Mouse (Mus musculus): ENCODE data around the gene Olfr648.
A peak's percentile ranks its signal among the peaks of the same experiment; 100 is the strongest.

DNA sequence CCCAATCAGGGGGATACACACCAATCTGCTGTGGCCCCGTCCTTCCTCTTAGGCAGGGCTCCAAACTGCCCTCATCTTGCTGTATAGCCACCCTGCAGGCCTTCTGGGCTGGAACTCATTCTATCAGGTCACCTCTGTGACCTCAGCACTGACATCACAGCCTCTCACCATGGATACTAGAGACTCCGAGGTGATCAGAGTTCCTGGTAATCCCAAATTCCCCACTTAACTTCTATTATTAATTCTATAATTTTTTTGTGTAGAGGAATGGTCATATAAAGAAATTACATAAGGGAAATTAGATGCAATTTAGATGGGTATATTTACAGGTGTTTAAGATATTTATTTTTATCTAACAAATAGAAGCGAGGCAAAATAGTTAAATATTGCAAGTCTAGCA lies 40.0 kb downstream of the Olfr648 start, which contains the start of gene Ubqln3:
- TF ChIP-seq POLR2A (IDR thresholded peaks at IDR 0.05; ENCODE audit: control insufficient read depth, low read depth, low read length) = peak; percentile 57; the same call in 1 of the 2 replicates
- TF ChIP-seq CTCF (IDR thresholded peaks at IDR 0.05; ENCODE audit: control insufficient read depth, insufficient read depth, insufficient replicate concordance, low read depth, low read length) = no peak

All from testis, adult 2 months (tissue).